Mouse (Mus musculus) frontal cortex, adult 2 months (tissue): ENCODE measurements around the gene Ankmy1. TPM values are rescaled to one million over a fixed set of nuclear protein-coding genes. Genes with fewer than 3 reads are reported as not detected.
A peak's percentile ranks its signal among the peaks of the same experiment; 100 is the strongest.

ENCODE experiments used
- DNase-seq, 2 experiments: peaks; one replicate each; pipeline ENCODE4 v3.0.0; 2022; ENCODE audit warnings: low spot score in 1 of 2; ENCODE audit errors: extremely low spot score in 1 of 2
- polyA plus RNA-seq: library from polyadenylated mRNA; depleted of rRNA; stranded (reverse); fragments of >200 nt; gene quantifications from 2 replicates; pipeline ENCODE4 v1.2.3, GENCODE M21; 2012

Ankmy1 gene
- polyA plus RNA-seq, 1 experiment: 0.34 TPM

DNA sequence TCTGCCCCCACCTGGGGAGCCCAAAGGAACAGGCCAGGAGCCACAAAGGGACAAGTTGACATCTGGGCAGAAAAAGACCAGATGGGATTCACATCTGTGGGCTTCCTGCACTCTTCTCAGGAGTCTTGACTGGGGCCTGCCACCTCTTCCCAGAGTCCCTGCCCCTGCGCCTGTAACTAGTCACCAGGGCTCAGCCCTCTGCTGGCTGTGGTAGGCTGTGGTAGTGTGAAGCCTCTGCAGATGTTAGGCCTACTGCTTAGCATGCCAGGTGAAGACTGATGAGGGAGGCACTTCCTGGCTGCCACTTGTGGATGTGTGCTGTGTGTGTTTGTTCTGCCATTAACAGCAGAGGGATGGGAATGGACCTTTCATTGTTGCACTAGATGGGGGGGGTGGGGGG is 9.6 kb upstream of the Ankmy1 start:
- DNase-seq: no peak

DNA sequence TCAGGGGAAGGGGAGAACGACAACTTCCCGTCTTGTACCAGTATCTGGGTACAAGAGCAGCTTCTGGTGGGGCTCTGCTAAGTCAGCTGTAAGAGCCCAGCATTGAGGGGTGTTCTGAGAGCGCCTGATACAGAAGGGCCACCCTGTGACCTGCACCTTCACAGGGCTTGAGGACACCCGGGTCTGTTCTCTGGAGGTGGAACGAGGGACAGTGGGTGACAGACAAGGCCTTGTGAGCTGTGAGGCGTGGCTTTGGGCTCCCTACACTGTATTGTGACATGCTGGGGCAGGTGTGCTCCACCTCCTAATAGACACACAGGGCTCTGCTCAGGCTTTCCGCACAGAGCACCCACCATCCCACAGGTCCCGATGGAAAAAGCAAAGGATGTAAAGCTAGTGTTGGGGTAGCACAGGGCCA is 9.0 kb upstream of the Ankmy1 start:
- peak in 1 of 2 experiments; percentile 13 for DNase-seq

DNA sequence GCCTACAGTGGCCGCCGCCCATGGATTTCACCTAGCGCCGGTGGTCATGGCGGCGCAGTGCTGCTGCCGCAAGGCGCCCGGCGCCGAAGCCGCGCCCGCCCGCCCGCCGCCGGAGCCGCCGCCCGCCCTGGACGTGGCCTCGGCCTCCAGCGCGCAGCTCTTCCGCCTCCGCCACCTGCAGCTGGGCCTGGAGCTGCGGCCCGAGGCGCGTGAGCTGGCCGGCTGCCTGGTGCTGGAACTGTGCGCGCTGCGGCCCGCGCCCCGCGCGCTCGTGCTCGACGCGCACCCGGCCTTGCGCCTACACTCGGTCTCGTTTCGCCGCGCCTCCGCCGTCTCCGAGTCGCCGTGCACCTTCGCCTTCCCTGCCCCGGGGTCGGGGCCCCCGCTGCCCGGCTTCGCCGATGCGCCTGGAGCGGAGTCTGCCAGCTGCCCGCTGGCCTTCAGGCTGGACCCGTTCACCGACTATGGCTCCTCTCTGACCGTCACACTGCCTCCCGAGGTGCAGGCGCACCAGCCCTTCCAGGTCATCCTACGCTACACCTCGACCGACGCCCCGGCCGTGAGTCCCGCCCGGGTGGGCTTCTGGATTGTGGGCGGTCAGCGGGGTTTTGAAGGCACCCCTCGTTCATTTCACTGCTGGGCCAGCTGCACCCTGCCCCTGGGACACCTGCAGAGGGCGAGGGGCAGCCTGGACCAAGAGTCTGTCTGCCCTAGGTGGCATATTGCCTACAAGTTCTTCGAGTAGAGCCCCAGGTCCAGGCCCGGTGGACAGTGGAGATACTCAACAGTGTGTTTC is 8.4 kb upstream of the Ankmy1 start:
- peak in 1 of 2 experiments; percentile 72 for DNase-seq

DNA sequence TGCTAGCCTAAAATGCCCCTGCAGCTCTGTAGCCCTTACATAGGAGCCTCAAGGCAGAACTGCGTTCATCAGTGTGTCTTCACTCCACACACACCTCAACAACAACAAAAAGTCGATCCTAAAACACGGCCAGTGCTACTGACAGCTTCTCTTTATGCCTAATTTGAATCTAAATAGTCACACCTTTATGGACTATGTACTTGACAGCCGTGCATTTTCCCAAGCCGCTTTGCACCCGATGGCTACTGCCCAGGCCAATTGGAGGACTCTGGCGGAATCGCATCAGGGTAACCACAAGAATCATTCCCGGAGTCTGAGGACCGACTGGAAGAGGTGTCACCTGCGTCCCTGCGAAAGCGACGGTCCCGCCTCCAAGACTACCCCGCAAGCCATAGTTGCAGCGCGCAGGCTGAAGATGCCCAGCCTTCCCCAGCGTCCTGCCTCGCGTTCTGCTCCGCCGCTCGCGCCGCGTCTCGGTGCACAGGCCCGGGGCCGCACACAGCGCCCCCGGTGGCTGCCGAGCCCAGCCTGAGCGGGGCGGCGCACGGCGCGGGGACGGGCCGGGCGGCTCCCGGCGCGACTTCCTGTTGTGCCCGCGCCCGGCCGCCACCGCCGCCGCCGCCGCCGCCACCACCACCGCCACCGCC is 7.7 kb upstream of the Ankmy1 start, which contains the start of gene Rnpepl1:
Rnpepl1 (plus strand) TSS at position 545 of the 647 bp plus-strand sequence.
- DNase-seq: peak in 1 of 2 experiments; percentile 78

DNA sequence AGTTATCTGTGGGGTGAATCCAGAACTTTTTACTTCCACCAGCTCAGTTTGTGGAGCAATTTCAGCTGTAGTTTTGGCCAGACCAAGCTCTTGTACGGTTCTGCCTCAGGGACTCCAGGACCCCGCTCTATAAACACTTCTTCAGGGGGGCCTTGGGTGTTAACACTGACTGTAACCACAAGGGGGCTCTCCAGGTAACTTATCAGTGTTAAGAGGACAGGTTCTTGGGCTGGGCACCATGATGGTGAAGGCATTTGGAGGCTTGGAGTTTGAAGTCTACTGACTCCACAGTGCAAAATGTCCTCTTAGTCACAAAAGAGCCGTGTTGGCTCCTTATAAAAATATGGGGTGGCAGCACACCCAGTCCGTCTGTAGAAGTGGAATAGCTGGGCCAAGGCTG is 6.4 kb upstream of the Ankmy1 start:
- DNase-seq: no peak

DNA sequence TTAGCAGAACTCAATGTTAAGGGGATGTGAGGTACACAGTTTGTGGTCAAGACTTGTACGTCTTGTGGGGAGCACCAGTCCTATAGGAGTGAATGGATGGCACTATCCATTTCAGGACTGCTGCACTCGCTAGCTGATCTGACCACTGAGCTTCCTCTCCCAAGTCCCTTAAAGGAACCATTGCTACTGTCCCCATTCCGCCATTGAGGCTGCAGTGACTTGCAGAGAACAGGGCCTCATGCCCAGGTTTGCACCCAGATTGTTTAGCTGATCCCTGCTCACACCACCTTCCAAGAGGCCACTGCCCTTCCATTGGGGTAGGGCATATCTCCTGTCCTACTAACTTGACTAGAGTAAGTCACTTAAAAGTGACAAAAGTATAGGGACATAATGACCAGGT is 6.0 kb upstream of the Ankmy1 start:
- no peak for DNase-seq

DNA sequence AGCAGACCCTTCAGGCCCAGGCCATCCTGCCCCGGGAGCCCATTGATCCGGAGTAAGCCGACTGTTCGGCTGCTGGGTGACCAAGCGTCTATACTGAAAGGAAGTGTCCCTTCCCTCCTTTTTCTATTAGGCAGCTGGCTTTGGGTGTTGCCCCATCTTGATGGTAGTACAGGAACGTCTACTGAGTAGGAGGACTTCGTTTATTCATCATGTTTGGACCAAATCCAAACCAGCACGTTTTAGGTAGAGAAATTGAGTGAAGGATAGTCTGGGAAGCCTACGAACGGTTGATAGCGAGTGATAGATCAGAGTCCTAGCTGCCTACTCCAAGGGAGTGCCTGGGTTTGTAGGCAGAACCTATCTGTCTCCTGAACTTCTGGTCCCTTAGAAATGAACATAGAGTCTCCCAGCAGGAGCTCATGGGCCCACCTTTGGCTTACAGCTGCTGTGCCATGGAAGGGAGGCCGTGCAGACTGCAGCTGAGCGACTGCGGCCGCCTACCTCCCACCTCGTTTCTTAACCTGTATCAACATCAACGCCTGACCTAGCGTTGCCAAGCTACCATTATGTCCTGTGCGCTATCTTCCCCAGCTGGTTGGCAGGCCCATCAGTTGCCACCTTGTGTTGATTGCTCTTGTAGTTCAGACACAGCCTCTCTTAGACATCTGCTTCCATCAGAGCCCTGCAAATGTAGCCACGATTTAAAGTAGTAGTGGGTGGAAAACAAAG is 5.1 kb upstream of the Ankmy1 start:
- DNase-seq: no peak

DNA sequence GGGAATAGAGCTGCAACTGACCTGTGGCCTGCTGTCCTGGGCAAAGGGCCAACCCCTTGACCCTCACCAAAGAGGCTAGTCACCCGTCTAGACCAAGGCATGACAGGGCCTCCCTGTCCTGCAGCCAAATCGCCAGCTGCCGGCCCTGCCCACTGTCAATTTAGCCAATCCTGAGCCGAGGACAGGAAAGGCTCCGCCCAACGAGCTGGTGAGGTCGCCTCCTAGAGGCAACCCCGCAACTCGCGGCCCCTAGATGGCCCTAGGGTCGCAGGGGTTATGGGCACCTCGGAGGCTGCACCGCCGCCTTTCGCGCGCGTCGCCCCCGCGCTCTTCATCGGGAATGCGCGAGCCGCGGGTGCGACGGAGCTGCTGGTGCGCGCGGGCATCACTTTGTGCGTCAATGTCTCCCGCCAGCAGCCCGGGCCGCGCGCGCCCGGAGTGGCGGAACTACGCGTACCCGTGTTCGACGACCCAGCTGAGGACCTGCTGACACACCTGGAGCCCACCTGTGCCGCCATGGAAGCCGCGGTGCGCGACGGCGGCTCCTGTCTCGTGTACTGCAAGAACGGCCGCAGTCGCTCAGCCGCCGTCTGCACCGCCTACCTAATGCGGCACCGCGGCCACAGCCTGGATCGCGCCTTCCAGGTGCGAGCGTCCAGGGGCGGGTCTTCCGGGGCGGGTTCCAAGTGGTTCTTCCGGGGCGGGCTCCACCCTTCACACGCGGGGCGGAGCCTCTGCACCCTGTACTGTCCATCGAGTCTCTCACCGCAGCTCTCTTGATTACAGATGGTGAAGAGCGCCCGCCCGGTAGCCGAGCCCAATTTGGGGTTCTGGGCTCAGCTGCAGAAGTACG is 4.3 kb upstream of the Ankmy1 start, which contains the start of gene Dusp28:
Dusp28 (plus strand) TSS at position 203 of the 853 bp plus-strand sequence.
- DNase-seq: peak; percentile 67 to 85

DNA sequence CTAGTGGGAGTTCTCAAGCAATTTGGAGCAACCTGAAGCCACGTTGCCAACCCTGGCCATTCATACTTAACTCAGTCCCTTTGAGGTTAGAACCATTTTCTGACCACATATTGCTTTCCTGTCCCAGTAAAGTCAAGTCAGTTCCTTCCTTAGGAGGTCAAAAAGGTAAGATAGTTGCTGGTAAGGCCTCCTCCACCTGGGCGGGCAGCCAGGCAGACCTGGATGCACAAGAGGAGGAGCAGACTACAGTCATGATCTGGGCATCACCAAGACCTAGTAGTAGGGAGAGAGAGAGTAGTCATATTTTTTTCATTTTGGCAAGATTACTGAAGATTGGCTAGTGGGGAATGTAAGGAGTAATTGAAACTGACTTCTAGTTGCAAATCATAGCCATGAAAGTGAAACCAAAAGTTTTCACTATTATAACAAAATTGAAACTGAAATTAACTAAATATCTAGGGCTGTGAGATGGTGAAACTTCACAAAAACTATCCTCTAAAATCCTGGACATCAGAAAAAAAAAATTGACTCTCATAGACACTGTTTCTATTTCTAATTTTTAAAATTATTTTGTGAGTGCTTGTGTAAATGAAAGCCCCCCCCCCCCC is 3.1 kb upstream of the Ankmy1 start:
- DNase-seq: no peak

DNA sequence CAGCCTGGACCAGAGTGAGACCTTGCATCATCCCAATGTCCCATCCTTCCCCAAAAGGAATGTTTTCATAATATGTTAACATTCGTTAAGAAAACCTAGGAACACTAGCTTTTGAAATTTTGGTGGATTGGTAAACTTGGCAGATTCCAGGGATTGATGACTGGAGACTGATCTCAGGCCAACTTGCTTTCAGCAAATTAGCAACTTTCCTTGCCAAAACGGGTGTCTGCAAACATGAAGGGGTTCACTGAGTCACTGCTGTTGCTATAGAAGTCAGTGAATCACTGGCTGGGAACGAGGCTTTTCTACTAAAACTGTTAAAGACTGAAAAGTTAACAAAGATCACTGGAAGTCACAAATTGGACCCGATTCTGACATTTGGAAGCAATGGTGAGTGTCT is 921 bp upstream of the Ankmy1 start:
- peak in 1 of 2 experiments; percentile 78 for DNase-seq

DNA sequence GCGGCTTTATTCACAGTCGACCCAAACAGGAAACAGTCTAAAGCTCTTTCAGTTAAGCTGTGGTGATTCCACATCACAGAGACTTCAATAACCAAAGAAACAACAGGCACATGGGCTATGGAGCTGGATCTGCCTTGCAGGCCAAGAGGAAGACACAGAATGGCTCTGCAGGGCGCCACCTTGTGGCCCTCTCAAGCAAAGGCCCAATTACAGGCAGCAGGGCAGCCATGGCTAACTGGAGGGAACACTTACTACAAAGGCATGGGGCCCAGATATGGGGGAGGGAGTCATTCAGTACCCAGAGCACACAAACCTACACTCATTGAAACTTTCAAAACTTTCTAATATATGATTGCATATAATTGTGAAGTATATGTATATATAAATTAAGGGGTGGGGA is 7.6 kb downstream of the Ankmy1 start:
- DNase-seq: peak in 1 of 2 experiments; percentile 90

DNA sequence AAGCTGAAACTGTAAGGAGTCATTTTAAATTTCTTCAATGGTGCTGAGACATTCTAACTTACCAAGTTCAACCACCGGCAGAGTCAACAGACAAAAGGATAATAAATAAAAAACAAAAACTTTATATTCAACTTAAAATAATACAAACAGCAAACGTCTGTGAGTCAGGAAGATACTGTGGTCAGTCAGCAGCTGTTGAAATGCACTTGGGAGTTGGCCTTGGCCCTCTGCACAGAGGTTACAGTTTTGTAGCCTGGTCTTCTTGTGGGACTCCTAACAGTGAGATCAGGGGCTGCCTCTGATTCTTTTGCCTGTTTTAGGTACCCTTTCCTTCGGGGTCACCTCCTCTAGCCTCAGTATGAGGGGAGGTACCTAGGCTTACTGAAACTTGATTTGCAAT is 8.8 kb downstream of the Ankmy1 start:
- DNase-seq: no peak

DNA sequence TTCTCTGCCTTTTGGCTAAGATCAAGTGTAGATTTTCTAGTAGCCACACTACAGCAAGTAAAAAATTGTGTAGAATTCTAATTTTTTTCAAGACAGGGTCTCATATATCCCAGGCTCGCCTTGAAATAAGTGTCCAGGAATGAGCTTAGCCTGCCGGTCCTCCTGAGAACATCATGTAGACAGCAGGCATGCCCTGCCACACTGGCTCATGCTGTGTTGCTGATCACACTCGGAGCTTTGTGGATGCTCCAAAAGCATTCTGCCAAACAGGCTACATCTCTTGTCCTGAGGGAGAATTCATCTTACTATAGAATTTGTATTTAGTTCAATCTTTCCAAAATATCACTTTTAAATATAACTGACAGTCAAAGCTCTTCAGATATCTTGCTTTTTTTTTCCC is 9.9 kb downstream of the Ankmy1 start:
- DNase-seq: no peak

DNA sequence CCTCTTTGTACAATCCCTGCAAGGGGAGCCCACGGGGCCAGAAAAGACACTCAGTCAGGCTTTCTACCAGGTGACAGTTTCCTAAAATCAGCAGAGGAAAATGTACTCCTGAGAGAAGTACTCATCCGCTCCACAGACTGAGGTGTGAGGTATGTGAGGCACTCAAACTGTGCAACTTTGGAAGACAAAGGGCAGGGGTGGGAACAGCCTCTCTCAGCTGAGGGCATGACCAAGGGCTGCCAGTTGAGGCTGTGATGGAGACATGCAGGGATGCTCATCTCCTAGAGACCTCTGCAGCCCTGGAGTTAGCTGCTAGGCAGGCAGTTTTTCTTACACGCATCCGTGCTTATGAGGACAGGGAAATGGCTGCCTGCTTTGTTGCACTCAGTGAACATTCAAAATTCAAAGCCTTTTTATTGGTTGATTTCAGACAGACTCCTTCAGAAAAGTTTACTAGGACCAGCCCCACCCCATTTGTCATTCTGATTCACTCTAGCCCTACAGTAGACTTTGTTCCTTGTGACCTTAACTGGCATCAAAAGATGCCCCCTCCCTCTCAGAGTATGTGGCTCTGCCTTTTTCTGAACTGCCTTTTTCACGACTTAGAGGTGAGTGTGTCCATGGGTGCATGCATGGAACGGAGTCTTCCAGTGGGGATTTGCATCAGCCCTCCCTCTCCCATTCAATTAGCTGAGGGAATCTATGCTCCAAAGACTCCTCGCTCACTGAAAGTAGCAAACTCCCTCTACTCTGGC is 13.6 kb downstream of the Ankmy1 start:
- no peak for DNase-seq

DNA sequence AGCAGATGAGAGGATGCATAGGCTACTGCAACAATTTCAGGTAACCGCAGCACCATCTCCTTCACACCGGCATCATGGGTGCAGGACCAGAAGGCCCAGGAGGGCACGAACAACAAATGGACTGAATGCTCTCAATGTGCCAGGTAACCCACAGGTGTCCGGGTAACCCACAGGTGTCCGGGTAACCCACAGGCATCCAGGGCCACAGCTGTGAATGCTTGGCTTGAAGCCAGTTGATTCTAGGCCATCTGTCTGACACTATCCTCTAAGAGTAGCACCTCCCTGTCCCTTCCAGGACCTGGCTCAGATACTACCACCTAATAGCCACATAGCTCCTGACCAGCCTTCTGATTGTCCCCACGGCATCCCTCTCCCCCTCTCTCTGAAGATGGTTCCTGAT is 20.7 kb downstream of the Ankmy1 start:
- no peak for DNase-seq

DNA sequence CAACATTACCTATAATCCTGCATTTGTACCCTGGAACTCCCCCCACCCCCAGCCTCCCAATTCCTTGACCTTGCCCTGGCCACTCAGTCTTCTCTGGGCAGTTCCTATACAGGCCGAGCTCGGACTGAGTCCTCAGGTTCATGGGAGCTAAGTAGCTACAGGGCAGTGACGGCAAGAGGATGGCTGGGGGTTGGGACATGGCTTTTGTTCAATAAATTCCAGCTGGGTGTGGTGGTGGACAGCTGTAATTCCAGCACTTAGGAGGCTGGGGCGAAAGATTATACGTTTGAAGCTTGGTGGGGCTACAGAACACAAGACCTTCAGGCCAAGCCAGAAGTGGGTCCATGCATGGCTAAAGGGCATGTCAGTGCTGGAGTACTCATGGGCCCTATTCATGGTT is 22.6 kb downstream of the Ankmy1 start:
- DNase-seq: no peak

DNA sequence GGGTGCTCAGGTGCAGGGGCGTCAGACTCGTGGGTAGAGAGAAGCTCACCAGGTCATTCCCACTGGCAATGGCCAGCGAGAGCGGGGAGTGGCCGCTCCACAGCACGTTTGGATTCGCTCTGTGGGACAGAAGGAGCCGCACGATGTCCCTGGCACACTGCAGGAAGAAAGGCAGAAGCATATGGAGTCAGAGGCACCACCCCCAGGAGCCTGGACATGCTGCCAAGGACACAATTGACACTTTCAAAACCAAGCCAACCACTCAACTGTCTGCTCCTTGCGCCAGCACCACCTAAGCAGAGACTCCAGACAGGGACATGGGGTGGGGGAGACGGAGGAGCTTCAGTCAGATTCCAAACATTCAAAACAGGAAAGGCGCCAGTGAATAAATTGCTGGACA is 23.4 kb downstream of the Ankmy1 start:
- DNase-seq: peak; percentile 55 to 63

DNA sequence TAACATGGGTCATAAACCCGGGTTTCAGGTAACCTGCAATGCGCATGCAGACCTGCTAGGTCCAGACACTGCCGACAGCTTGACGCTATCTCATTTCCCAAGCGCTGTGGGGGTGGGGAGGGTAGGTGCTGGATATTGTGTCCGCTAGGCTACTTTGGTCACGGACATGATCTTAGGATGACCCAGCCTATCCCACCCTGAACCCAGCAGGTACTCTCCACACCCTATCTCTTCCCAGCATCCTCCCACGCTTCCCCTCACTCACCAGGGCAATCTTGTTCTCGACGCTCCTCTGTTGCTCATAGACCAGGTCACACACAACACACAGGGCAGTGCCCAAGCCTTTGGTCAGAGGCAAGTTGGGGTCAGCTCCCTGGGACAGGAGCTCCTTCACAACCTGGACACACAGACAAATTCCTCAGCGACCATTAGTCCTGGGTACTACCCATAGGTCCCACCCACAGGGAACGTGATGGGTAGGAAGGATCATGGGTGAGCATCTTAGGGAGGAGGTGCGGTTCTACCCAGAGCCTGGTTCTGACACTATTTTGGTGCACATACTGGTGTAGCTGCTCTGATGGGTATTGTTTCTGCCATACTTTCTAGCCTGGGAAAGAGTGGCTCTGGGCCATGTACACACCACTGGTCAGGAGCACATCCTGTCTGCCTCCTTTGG is 24.5 kb downstream of the Ankmy1 start:
- DNase-seq: no peak
